Mouse (Mus musculus) heart, embryonic 14.5 days (tissue): Measurements from ENCODE around the gene Ppp1r14d. TPM values are rescaled to one million over a fixed set of nuclear protein-coding genes. Genes with fewer than 3 reads are reported as not detected.

Experiments
- ATAC-seq: fragments of 200-750 bp; cut with Nextera tagmentation; 2 replicates; pipeline ENCODE4 v1.8.0; 2017; ENCODE audit warnings: low read depth, moderate TSS enrichment; ENCODE audit not compliant: insufficient number of reproducible peaks, insufficient read depth, low FRiP score
- H3K27ac ChIP-seq, 2 experiments: fragments of 200-500 bp in 1 of 2; fragments of 300-500 bp in 1 of 2; sonication (generic) in 1 of 2; replicated peaks in 1 of 2; 2 replicates each; pipeline ENCODE4 v1.5.1; 2012 to 2014; ENCODE audit warnings: low read depth in 2 of 2, low read length in 2 of 2, control low read depth in 1 of 2, mild to moderate bottlenecking in 1 of 2, mixed read lengths in 1 of 2; ENCODE audit not compliant: control insufficient read depth in 1 of 2, insufficient read depth in 1 of 2
- H3K27me3 ChIP-seq: fragments of 300-500 bp; sonication (generic); 2 replicates; pipeline ENCODE4 v1.6.1; 2014; ENCODE audit warnings: mild to moderate bottlenecking, low read length, control low read depth; ENCODE audit not compliant: control insufficient read depth, insufficient read depth
- H3K36me3 ChIP-seq: fragments of 300-500 bp; sonication (generic); 2 replicates; pipeline ENCODE4 v1.6.1; 2014; ENCODE audit warnings: mild to moderate bottlenecking, control low read depth, low read length, mixed read lengths; ENCODE audit not compliant: control insufficient read depth, insufficient read depth
- H3K4me1 ChIP-seq, 2 experiments: fragments of 200-500 bp in 1 of 2; fragments of 300-500 bp in 1 of 2; sonication (generic) in 1 of 2; 2 replicates each; pipeline ENCODE4 v1.6.1; 2012 to 2014; ENCODE audit warnings: low read length in 2 of 2, control low read depth in 1 of 2, mixed read lengths in 1 of 2; ENCODE audit not compliant: control insufficient read depth in 2 of 2, insufficient read depth in 2 of 2
- H3K4me2 ChIP-seq: fragments of 300-500 bp; sonication (generic); 2 replicates; pipeline ENCODE4 v1.6.1; 2014; ENCODE audit warnings: mild to moderate bottlenecking, low read length
- H3K4me3 ChIP-seq, 2 experiments: fragments of 200-500 bp in 1 of 2; fragments of 300-500 bp in 1 of 2; sonication (generic) in 1 of 2; 2 replicates each; pipeline ENCODE4 v1.5.1; 2012 to 2014; ENCODE audit warnings: low read length in 2 of 2, mild to moderate bottlenecking in 2 of 2, control low read depth in 1 of 2, low read depth in 1 of 2, moderate library complexity in 1 of 2; ENCODE audit not compliant: control insufficient read depth in 1 of 2, insufficient read depth in 1 of 2
- H3K9ac ChIP-seq: fragments of 300-500 bp; sonication (generic); 2 replicates; pipeline ENCODE4 v1.6.1; 2014; ENCODE audit warnings: mild to moderate bottlenecking, low read length
- H3K9me3 ChIP-seq: fragments of 300-500 bp; sonication (generic); 2 replicates; pipeline ENCODE4 v1.6.1; 2016; ENCODE audit warnings: low read length, control low read depth; ENCODE audit not compliant: control insufficient read depth
- WGBS: fragments of 180-500 bp; shearing (Covaris S2); extraction: QIAGEN DNeasy Blood & Tissue Kit; methylation state at CpG from one replicate; pipeline ENCODE4 v1.1.7; 2014; 5-methylcytosine and 5-hydroxymethylcytosine counted together
- polyA plus RNA-seq: library from polyadenylated mRNA; unstranded; fragments of >200 nt; fragmentation: Nextera tagmentation; extraction: Ambion mirVana; gene quantifications from 2 replicates; pipeline ENCODE4 v1.2.1, GENCODE M21; 2014

The Ppp1r14d gene
- polyA plus RNA-seq, 1 experiment from 2014 or later, result not detected

GRCm38 (mm10) chr2:119177384-119177939 lies 52.2 kb downstream of the Ppp1r14d start:
- Histone ChIP-seq H3K36me3 (peaks cover 29% of the 10 kb centered on the region), H3K4me1 (peaks cover 14 to 20% of the 10 kb centered on the region in 2 experiments), H3K4me2 (no peak overlapping the region), H3K9me3 (no peaks in the 10 kb centered on the region), H3K4me3 (no peak overlapping the region), H3K9ac (no peak overlapping the region), H3K27ac (no peak overlapping the region), H3K27me3 (no peaks in the 10 kb centered on the region)
- ATAC-seq, result no peak
- WGBS, result 91% methylated on average over 5 of the region's 5 CpGs

GRCm38 (mm10) chr2:119176761-119177160 lies 52.9 kb downstream of the Ppp1r14d start:
- Histone ChIP-seq H3K36me3 (peaks cover 29% of the 10 kb centered on the region), H3K9ac (no peak overlapping the region), H3K4me2 (no peak overlapping the region), H3K27me3 (no peaks in the 10 kb centered on the region), H3K4me3 (no peak overlapping the region), H3K9me3 (no peaks in the 10 kb centered on the region), H3K4me1 (peaks cover 16 to 24% of the 10 kb centered on the region in 2 experiments), H3K27ac (no peak overlapping the region)
- ATAC-seq, result no peak
- WGBS, result 55% methylated on average over 3 of the region's 3 CpGs

DNA sequence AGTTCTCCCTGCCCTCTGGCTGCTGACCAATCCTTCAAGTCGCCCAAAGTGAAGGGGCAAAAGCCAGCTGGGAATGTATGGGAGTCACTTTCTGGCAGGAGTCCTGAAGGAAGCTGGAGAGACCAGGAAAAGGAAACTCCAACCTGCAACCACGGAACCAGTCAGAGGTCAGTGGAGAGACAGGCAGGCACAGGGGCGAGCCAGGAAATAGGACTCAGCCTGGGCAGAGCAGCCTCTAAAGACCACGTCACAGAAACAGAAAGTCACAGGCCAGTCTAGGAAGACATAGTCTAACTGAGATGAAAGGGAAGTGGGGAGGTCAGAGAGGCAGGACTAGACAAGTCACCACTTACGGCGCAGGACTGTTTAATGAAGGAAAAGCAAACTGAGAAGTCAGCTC lies 54.1 kb downstream of the Ppp1r14d start:
- WGBS, result 52% methylated on average over 6 of the region's 6 CpGs
- Histone ChIP-seq H3K9me3 (no peaks in the 10 kb centered on the region), H3K4me3 (no peak overlapping the region), H3K9ac (no peak overlapping the region), H3K4me2 (no peak overlapping the region), H3K27ac (no peak overlapping the region), H3K36me3 (peaks cover 25% of the 10 kb centered on the region), H3K27me3 (no peaks in the 10 kb centered on the region), H3K4me1 (peaks cover 18 to 24% of the 10 kb centered on the region in 2 experiments)
- ATAC-seq, result no peak

DNA sequence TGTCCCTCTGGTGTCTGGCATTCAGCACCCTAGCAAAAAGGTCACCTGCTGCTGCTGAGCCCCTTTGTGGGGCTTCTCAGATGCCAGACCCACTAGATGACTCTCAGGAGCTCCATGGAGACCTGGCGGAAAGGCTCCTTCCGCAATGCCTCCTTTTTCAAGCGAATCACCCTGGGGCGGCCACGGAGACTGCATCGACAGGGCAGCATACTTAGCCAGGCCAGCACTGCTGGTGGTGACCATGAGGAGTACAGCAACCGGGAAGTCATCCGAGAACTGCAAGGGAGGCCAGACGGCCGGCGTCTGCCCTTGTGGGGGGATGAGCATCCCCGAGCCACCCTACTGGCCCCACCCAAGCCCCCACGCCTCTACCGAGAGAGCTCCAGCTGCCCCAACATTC lies 54.8 kb downstream of the Ppp1r14d start:
- H3K27me3 ChIP-seq, result no peaks in the 10 kb centered on the region
- 54% methylated on average over 14 of the region's 14 CpGs for WGBS
- no peak overlapping the region for H3K4me2 ChIP-seq
- no peaks in the 10 kb centered on the region for H3K9me3 ChIP-seq
- peaks cover 18 to 24% of the 10 kb centered on the region in 2 experiments for H3K4me1 ChIP-seq
- no peak overlapping the region for H3K4me3 ChIP-seq
- ATAC-seq, result no peak
- peaks cover 17% of the 10 kb centered on the region; the same call in 1 of the 2 replicates for H3K36me3 ChIP-seq
- no peak overlapping the region for H3K27ac ChIP-seq
- no peak overlapping the region for H3K9ac ChIP-seq

DNA sequence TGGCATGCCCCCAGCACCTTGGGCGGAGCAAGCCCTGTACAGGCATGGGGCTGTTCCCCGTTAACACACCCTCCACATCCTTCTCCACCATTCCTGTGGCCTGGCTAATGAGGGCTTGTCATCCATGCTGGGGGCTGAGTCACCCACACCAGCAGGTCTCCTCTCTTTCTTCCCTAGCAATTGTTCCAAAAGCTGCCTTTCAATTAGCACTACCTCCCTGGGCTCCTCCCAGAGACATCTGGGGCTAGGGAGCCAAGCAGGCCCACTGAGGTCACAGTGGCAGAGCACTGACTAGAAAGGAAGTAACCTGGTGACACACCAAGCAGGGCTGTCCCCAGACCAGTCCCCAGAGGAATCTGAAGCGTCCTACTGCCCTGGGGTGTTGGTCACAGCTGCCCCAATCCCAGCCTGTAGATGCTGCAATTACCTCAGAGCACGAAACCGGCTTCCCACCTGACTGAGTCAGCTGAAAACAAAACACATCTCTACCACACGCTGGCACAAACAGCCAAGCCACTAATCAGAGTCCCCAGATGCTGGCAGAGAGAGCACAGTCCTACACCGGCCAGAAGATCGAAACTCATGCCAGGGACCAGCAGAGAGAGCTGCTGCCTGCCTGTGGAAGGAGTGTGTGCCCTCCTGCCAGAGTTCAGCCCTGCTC lies 55.6 kb downstream of the Ppp1r14d start, which contains the start of gene Gm14137:
TSS of gene Gm14137 (plus strand) at position 519 of the 661 bp plus-strand sequence.
- H3K4me3 ChIP-seq, result no peak within 1 kb of the TSS
- 57% methylated on average over 8 of the region's 8 CpGs for WGBS
- ATAC-seq, result no peak

GRCm38 (mm10) chr2:119172862-119173576 lies 56.7 kb downstream of the Ppp1r14d start:
- Histone ChIP-seq H3K4me2 (peak overlapping the region; percentile 52), H3K27me3 (no peaks in the 10 kb centered on the region; the same call in 1 of the 2 replicates), H3K9me3 (no peaks in the 10 kb centered on the region), H3K4me1 (peaks cover 18 to 24% of the 10 kb centered on the region in 2 experiments), H3K9ac (peak overlapping the region; percentile 44), H3K36me3 (0 out of 2 replicates have a peak, but pooled peaks cover 1% of the 10 kb centered on the region), H3K27ac (peak overlapping the region; percentile 32 to 35; a peak in 3 of 4 replicates), H3K4me3 (0 out of 4 replicates have a peak overlapping the region, but pooled peaks of 1 of the 2 experiments have one; percentile 5)
- ATAC-seq, result peak; percentile 69
- WGBS, result 9% methylated on average over 13 of the region's 13 CpGs

More for the DNA sequence above, 55.6 kb downstream of the Ppp1r14d start, which contains the start of gene Gm14137:
- Histone ChIP-seq H3K4me1 (peaks cover 18 to 24% of the 10 kb centered on the region in 2 experiments), H3K36me3 (peaks cover 10% of the 10 kb centered on the region; the same call in 1 of the 2 replicates), H3K9ac (peak within 1 kb of the TSS; percentile 44; the same call in 1 of the 2 replicates), H3K9me3 (no peaks in the 10 kb centered on the region), H3K27ac (peak within 1 kb of the TSS in 1 of 2 experiments; percentile 35; a peak in 1 of 4 replicates), H3K4me2 (peak within 1 kb of the TSS; percentile 52), H3K27me3 (no peaks in the 10 kb centered on the region)

DNA sequence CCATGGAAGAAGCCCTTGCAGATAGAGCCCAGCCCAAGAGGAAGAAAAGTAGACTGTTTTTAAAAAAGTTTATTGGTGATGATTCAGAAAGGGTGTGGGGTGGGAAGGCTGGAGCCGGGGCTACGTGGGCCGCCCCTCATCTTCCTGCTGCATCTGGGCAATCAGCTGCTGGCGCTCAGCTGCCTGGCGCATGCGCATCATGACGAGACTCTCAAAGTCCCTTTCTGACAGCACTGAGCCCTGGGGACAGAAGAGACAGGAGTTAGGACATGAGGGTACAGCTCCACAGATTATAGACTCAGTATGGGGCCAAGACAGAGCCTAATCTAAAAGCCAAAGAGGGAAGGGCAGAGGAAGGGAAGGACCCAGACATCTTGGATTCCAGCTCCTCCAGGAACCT lies 57.3 kb downstream of the Ppp1r14d start:
- Histone ChIP-seq H3K9ac (no peak overlapping the region), H3K27me3 (no peaks in the 10 kb centered on the region; the same call in 1 of the 2 replicates), H3K9me3 (no peaks in the 10 kb centered on the region), H3K4me1 (peaks cover 18 to 24% of the 10 kb centered on the region in 2 experiments), H3K36me3 (no peaks in the 10 kb centered on the region), H3K4me2 (peak overlapping the region; percentile 52), H3K4me3 (no peak overlapping the region), H3K27ac (peak overlapping the region in 1 of 2 experiments; percentile 31; a peak in 1 of 4 replicates)
- 0 out of 2 replicates have a peak, but pooled peaks have one; percentile 7 for ATAC-seq
- WGBS, result 79% methylated on average over 7 of the region's 7 CpGs
